Mouse (Mus musculus) C2C12 (cell line): ENCODE results near the gene Htr6. TPM values are rescaled to one million over a fixed set of nuclear protein-coding genes. Genes with fewer than 3 reads are reported as not detected.

Source experiments
- H3K27me3 ChIP-seq: one replicate; pipeline ENCODE4 v1.6.1; 2011; ENCODE audit not compliant: control insufficient read depth, insufficient read depth, insufficient read length
- H3K36me3 ChIP-seq: one replicate; pipeline ENCODE4 v1.6.1; 2011; ENCODE audit not compliant: control insufficient read depth, insufficient read depth
- H3K4me3 ChIP-seq: one replicate; pipeline ENCODE4 v1.5.1; 2011; ENCODE audit warnings: mild to moderate bottlenecking, control low read depth; ENCODE audit not compliant: poor library complexity, insufficient read depth, severe bottlenecking
- H3K79me2 ChIP-seq: one replicate; pipeline ENCODE4 v1.6.1; 2011; ENCODE audit not compliant: control insufficient read depth, insufficient read depth
- H3K79me3 ChIP-seq: one replicate; pipeline ENCODE4 v1.6.1; 2011; ENCODE audit warnings: low read depth, control low read depth
- H3ac ChIP-seq: one replicate; pipeline ENCODE3; 2011; ENCODE audit warnings: low read depth; ENCODE audit not compliant: control insufficient read depth, insufficient read length
- CEBPB ChIP-seq: IDR thresholded peaks from one replicate; pipeline ENCODE4 v1.6.1; 2011; ENCODE audit warnings: low read depth, mild to moderate bottlenecking, control low read depth, moderate library complexity
- CTCF ChIP-seq: IDR thresholded peaks from one replicate; pipeline ENCODE4 v1.5.1; 2011; ENCODE audit not compliant: control insufficient read depth, insufficient read depth, insufficient read length
- FOSL1 ChIP-seq: IDR thresholded peaks from one replicate; pipeline ENCODE4 v1.8.0; 2011; ENCODE audit warnings: mild to moderate bottlenecking, low read length; ENCODE audit not compliant: poor library complexity, insufficient read depth, severe bottlenecking
- MAX ChIP-seq: IDR thresholded peaks from one replicate; pipeline ENCODE4 v1.6.1; 2011; ENCODE audit warnings: mild to moderate bottlenecking, control low read depth
- MYOD1 ChIP-seq: IDR thresholded peaks from one replicate; pipeline ENCODE4 v1.6.1; 2011; ENCODE audit warnings: low read depth; ENCODE audit not compliant: control insufficient read depth, insufficient read length
- MYOG ChIP-seq: IDR thresholded peaks from one replicate; pipeline ENCODE4 v1.6.1; 2011; ENCODE audit not compliant: control insufficient read depth, insufficient read length; ENCODE audit errors: extremely low read depth
- USF1 ChIP-seq: IDR thresholded peaks from one replicate; pipeline ENCODE4 v1.6.1; 2011; ENCODE audit warnings: low read depth, mild to moderate bottlenecking, control low read depth, moderate library complexity
- polyA plus RNA-seq: library from polyadenylated mRNA; unstranded; fragments of >200 nt; fragmentation: generic; extraction: Trizol; gene quantifications from one replicate; pipeline ENCODE4 v1.2.1, GENCODE M21; 2012; ENCODE audit warnings: missing spikeins

Gene Htr6
- polyA plus RNA-seq, 1 experiment = 0.02 TPM

DNA sequence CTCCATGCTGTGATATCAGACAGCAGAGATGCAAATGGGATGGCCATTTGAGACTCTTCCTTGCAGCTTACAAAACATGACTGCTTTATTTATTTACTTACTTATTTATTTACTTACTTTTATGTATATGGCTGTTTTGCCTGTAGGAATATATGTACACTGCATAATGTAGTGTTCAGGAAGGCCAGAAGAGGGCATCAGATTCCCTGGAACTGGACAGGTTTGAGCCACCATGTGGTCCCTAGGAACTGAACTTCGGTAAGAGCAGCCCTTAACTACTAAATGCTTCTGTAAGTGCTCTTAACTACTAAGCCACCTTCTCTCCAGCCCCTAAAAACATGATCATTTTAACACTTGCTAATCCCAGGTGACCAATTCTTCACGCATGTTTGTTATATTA is 2.9 kb upstream of the Htr6 start:
- Histone ChIP-seq H3K4me3 (no peak overlapping the region), H3K79me2 (no peaks in the 10 kb centered on the region), H3K27me3 (peaks cover 28% of the 10 kb centered on the region), H3K36me3 (no peaks in the 10 kb centered on the region), H3K79me3 (no peaks in the 10 kb centered on the region), H3ac (no peak overlapping the region)
- TF ChIP-seq MAX (no peak), CTCF (no peak), MYOG (no peak), MYOD1 (no peak)

GRCm38 (mm10) chr4:139075915-139076314 is 545 bp upstream of the Htr6 start:
- Histone ChIP-seq H3ac (no peak overlapping the region), H3K27me3 (peaks cover 37% of the 10 kb centered on the region), H3K4me3 (no peak overlapping the region)

GRCm38 (mm10) chr4:139074060-139074459 is 1.3 kb downstream of the Htr6 start:
- no peaks in the 10 kb centered on the region for H3K36me3 ChIP-seq
- peaks cover 46% of the 10 kb centered on the region for H3K27me3 ChIP-seq
- H3K4me3 ChIP-seq = no peak overlapping the region
- TF ChIP-seq USF1 (no peak), CEBPB (no peak), FOSL1 (no peak), MYOD1 (no peak), CTCF (no peak), MAX (no peak), MYOG (no peak)
- no peaks in the 10 kb centered on the region for H3K79me2 ChIP-seq
- no peaks in the 10 kb centered on the region for H3K79me3 ChIP-seq
- no peak overlapping the region for H3ac ChIP-seq

More at GRCm38 (mm10) chr4:139075915-139076314, 545 bp upstream of the Htr6 start:
- no peak for TF ChIP-seq FOSL1
- Histone ChIP-seq H3K79me2 (no peaks in the 10 kb centered on the region), H3K79me3 (no peaks in the 10 kb centered on the region), H3K36me3 (no peaks in the 10 kb centered on the region)

DNA sequence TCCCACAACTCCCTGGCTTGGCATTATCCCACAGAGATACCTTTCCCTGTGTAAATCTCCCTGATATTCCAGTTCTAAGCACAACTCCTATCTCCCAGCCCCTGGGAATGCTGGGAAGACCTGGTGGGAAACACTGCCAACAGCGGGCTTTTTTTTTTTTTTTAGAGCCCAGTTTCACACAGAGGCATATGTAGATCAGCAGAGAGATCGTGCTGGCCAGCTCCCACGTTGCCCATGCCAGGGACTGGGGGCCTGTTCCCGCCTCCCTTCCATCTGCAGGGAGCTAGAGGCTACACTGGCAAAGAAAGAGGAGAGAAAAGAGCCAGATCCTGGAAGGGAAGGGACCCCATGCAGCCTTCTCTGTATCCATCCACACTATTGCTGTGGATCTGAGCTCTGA is 7.1 kb downstream of the Htr6 start:
- H3K79me3 ChIP-seq = no peaks in the 10 kb centered on the region
- no peaks in the 10 kb centered on the region for H3K79me2 ChIP-seq
- no peak overlapping the region for H3ac ChIP-seq
- TF ChIP-seq USF1 = no peak
- no peaks in the 10 kb centered on the region for H3K36me3 ChIP-seq
- H3K27me3 ChIP-seq = peaks cover 46% of the 10 kb centered on the region
- no peak overlapping the region for H3K4me3 ChIP-seq

DNA sequence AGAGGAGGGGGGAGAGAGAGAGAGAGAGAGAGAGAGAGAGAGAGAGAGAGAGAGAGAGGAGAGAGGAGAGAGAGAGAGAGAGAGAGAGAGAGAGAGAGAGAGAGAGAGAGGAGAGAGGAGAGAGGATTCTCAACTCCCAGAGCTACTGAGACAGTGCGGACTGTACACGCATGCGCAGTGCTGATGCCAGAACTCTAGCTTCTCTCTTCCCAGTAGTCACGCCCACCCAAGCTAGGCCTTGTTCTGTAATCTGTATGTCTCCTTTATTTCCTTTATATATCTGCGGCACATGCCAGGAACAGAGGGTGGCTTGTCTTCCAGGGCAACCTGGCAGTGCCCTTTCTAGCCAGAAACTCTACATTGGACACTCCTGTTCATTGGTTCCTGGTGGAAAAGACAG is 10.5 kb downstream of the Htr6 start:
- Histone ChIP-seq H3ac (no peak overlapping the region), H3K79me2 (no peaks in the 10 kb centered on the region), H3K79me3 (no peaks in the 10 kb centered on the region), H3K27me3 (peaks cover 33% of the 10 kb centered on the region), H3K36me3 (no peaks in the 10 kb centered on the region), H3K4me3 (no peak overlapping the region)
- TF ChIP-seq MYOG (no peak), MAX (no peak), MYOD1 (no peak), FOSL1 (no peak), CTCF (no peak), USF1 (no peak), CEBPB (no peak)

- H3K79me2 ChIP-seq = no peaks in the 10 kb centered on the region
- H3ac ChIP-seq = no peak overlapping the region
- peaks cover 23% of the 10 kb centered on the region for H3K27me3 ChIP-seq
- TF ChIP-seq FOSL1 = no peak
- TF ChIP-seq CEBPB = no peak
- TF ChIP-seq MYOG = no peak
- no peak for TF ChIP-seq CTCF
- no peak for TF ChIP-seq MAX
- TF ChIP-seq USF1 = no peak
- TF ChIP-seq MYOD1 = no peak
- no peaks in the 10 kb centered on the region for H3K36me3 ChIP-seq
- no peak overlapping the region for H3K4me3 ChIP-seq
- no peaks in the 10 kb centered on the region for H3K79me3 ChIP-seq
Observed at GRCm38 (mm10) chr4:139059569-139059968, 15.8 kb downstream of the Htr6 start.

DNA sequence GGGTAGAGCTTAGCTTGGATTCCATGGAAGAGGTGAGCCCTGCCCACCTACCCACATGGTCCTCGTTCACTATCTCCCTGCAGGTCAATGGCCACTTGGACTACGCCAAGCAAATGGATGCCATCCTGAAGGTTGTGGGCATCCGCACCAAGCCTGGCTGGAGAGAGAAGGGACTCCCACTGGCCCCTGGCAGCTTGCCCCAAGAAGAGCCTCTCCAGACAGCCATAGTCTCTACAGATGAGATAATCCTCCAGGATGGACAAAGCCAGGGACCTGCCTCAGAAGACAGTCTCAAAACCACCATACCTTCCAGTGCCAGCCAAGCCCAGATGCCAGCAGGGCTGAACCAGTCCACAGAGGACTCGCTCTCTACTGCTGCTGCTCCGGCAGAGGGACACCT is 17.3 kb downstream of the Htr6 start:
- H3K79me2 ChIP-seq = no peaks in the 10 kb centered on the region
- TF ChIP-seq FOSL1 (no peak), MYOG (no peak), USF1 (no peak), MAX (no peak), MYOD1 (no peak), CTCF (no peak), CEBPB (no peak)

More for the DNA sequence above, 17.3 kb downstream of the Htr6 start:
- Histone ChIP-seq H3ac (no peak overlapping the region), H3K4me3 (no peak overlapping the region), H3K79me3 (no peaks in the 10 kb centered on the region), H3K27me3 (peaks cover 24% of the 10 kb centered on the region), H3K36me3 (no peaks in the 10 kb centered on the region)
